Mouse (Mus musculus) neural tube, embryonic 14.5 days (tissue): ENCODE results near the gene Lipt1. TPM values are rescaled to one million over a fixed set of nuclear protein-coding genes. Genes with fewer than 3 reads are reported as not detected.

Experiments used
- ATAC-seq: fragments of 200-750 bp; cut with Nextera tagmentation; 2 replicates; pipeline ENCODE4 v1.8.0; 2017; ENCODE audit warnings: low read depth, mild to moderate bottlenecking, moderate TSS enrichment, moderate library complexity
- H3K27ac ChIP-seq: fragments of 300-500 bp; sonication (generic); 2 replicates; pipeline ENCODE4 v1.5.1; 2014; ENCODE audit warnings: low read depth, mild to moderate bottlenecking, control low read depth, low read length, moderate library complexity, mixed read lengths
- H3K27me3 ChIP-seq: fragments of 300-500 bp; sonication (generic); 2 replicates; pipeline ENCODE4 v1.6.1; 2014; ENCODE audit warnings: low read length; ENCODE audit not compliant: control insufficient read depth, insufficient read depth
- H3K36me3 ChIP-seq: fragments of 300-500 bp; sonication (generic); 2 replicates; pipeline ENCODE4 v1.6.1; 2014; ENCODE audit warnings: low read length, mixed read lengths; ENCODE audit not compliant: control insufficient read depth, insufficient read depth
- H3K4me1 ChIP-seq: fragments of 300-500 bp; sonication (generic); 2 replicates; pipeline ENCODE4 v1.6.1; 2014; ENCODE audit warnings: low read length; ENCODE audit not compliant: control insufficient read depth, insufficient read depth
- H3K4me2 ChIP-seq: fragments of 300-500 bp; sonication (generic); 2 replicates; pipeline ENCODE4 v1.6.1; 2014; ENCODE audit warnings: mild to moderate bottlenecking, low read depth, low read length, control low read depth
- H3K4me3 ChIP-seq: fragments of 300-500 bp; sonication (generic); 2 replicates; pipeline ENCODE4 v1.5.1; 2014; ENCODE audit warnings: low read depth, low read length, control low read depth, mixed read lengths
- H3K9ac ChIP-seq: fragments of 300-500 bp; sonication (generic); replicated peaks from 2 replicates; pipeline ENCODE4 v1.6.1; 2014; ENCODE audit warnings: low read depth, mild to moderate bottlenecking, control low read depth, low read length, mixed read lengths
- H3K9me3 ChIP-seq: fragments of 300-500 bp; sonication (generic); 2 replicates; pipeline ENCODE4 v1.6.1; 2016; ENCODE audit warnings: low read length; ENCODE audit not compliant: control insufficient read depth
- WGBS: fragments of 180-500 bp; shearing (Covaris S2); extraction: QIAGEN DNeasy Blood & Tissue Kit; methylation state at CpG from one replicate; pipeline ENCODE4 v1.1.7; 2014; 5-methylcytosine and 5-hydroxymethylcytosine counted together
- polyA plus RNA-seq: library from polyadenylated mRNA; unstranded; fragments of >200 nt; fragmentation: Nextera tagmentation; extraction: Ambion mirVana; gene quantifications from 2 replicates; pipeline ENCODE4 v1.2.1, GENCODE M21; 2014

Lipt1 gene
- 8.4 and 8.9 TPM in 2 replicates for polyA plus RNA-seq

- peaks cover 3% of the 10 kb centered on the region; the same call in 1 of the 2 replicates for H3K9me3 ChIP-seq
- H3K27me3 ChIP-seq: no peaks in the 10 kb centered on the region
- peak within 1 kb of the TSS; percentile 48 for H3K9ac ChIP-seq
- H3K4me2 ChIP-seq: peak within 1 kb of the TSS; percentile 68
- H3K27ac ChIP-seq: peak within 1 kb of the TSS; percentile 60
- peak; percentile 64; the same call in 1 of the 2 replicates for ATAC-seq
- WGBS: 7% methylated on average over 7 of the region's 7 CpGs
- 0 out of 2 replicates have a peak, but pooled peaks cover 3% of the 10 kb centered on the region for H3K4me1 ChIP-seq
- H3K36me3 ChIP-seq: 0 out of 2 replicates have a peak, but pooled peaks cover 6% of the 10 kb centered on the region
- peak within 1 kb of the TSS; percentile 40 for H3K4me3 ChIP-seq
These were observed at the start of gene Lipt1 for GRCm38 (mm10) chr1:37871704-37872103. Gene Lipt1, plus strand, starts transcription at chr1:37871738.

- peaks cover 4% of the 10 kb centered on the region for H3K36me3 ChIP-seq
- no peak overlapping the region for H3K4me3 ChIP-seq
- no peak overlapping the region for H3K27ac ChIP-seq
- H3K27me3 ChIP-seq: no peaks in the 10 kb centered on the region
- H3K4me2 ChIP-seq: no peak overlapping the region
- no peaks in the 10 kb centered on the region for H3K9me3 ChIP-seq
- no peak for ATAC-seq
- 41% methylated on average over 2 of the region's 2 CpGs for WGBS
- H3K9ac ChIP-seq: no peak overlapping the region
- no peaks in the 10 kb centered on the region for H3K4me1 ChIP-seq
These were observed 39.9 kb upstream of the Lipt1 start for GRCm38 (mm10) chr1:37831681-37832080.

GRCm38 (mm10) chr1:37846878-37847277 is 24.7 kb upstream of the Lipt1 start:
- Histone ChIP-seq H3K4me3 (no peak overlapping the region), H3K9me3 (no peaks in the 10 kb centered on the region), H3K27ac (no peak overlapping the region), H3K36me3 (no peaks in the 10 kb centered on the region), H3K27me3 (no peaks in the 10 kb centered on the region), H3K4me2 (no peak overlapping the region), H3K9ac (no peak overlapping the region), H3K4me1 (no peaks in the 10 kb centered on the region)
- 83% methylated on average over 8 of the region's 8 CpGs for WGBS
- no peak for ATAC-seq

- H3K36me3 ChIP-seq: no peaks in the 10 kb centered on the region
- no peak overlapping the region for H3K9ac ChIP-seq
- no peak overlapping the region for H3K27ac ChIP-seq
- 54% methylated on average over 2 of the region's 2 CpGs for WGBS
- H3K4me2 ChIP-seq: no peak overlapping the region
- H3K27me3 ChIP-seq: no peaks in the 10 kb centered on the region
- H3K4me1 ChIP-seq: no peaks in the 10 kb centered on the region
- no peaks in the 10 kb centered on the region for H3K9me3 ChIP-seq
- no peak for ATAC-seq
- H3K4me3 ChIP-seq: no peak overlapping the region
These were observed 20.8 kb upstream of the Lipt1 start for GRCm38 (mm10) chr1:37850696-37851095.

- Histone ChIP-seq H3K27ac (peak overlapping the region; percentile 82), H3K4me2 (peak overlapping the region; percentile 58), H3K36me3 (no peaks in the 10 kb centered on the region), H3K9me3 (no peaks in the 10 kb centered on the region), H3K4me1 (no peaks in the 10 kb centered on the region), H3K4me3 (peak overlapping the region; percentile 46), H3K27me3 (no peaks in the 10 kb centered on the region), H3K9ac (peak overlapping the region; percentile 60)
- ATAC-seq: peak; percentile 98
- WGBS: under 1% methylated on average over 78 of the region's 90 CpGs
These were observed 6.8 kb upstream of the Lipt1 start for GRCm38 (mm10) chr1:37864511-37865400.

- Histone ChIP-seq H3K36me3 (no peaks in the 10 kb centered on the region), H3K9ac (peak overlapping the region; percentile 60), H3K9me3 (no peaks in the 10 kb centered on the region), H3K4me3 (peak overlapping the region; percentile 46), H3K4me2 (peak overlapping the region; percentile 58), H3K4me1 (no peaks in the 10 kb centered on the region), H3K27me3 (no peaks in the 10 kb centered on the region), H3K27ac (peak overlapping the region; percentile 82)
- ATAC-seq: no peak
- 11% methylated on average over 23 of the region's 23 CpGs for WGBS
These were observed 5.9 kb upstream of the Lipt1 start for GRCm38 (mm10) chr1:37865401-37866215.

- no peak for ATAC-seq
- H3K4me3 ChIP-seq: peak within 1 kb of the TSS; percentile 46
- peak within 1 kb of the TSS; percentile 60 for H3K9ac ChIP-seq
- no peaks in the 10 kb centered on the region for H3K36me3 ChIP-seq
- H3K27ac ChIP-seq: peak within 1 kb of the TSS; percentile 82
- peak within 1 kb of the TSS; percentile 58 for H3K4me2 ChIP-seq
- H3K27me3 ChIP-seq: no peaks in the 10 kb centered on the region
- WGBS: 80% methylated on average over 6 of the region's 6 CpGs
- no peaks in the 10 kb centered on the region for H3K4me1 ChIP-seq
- H3K9me3 ChIP-seq: no peaks in the 10 kb centered on the region
These were observed 5.3 kb upstream of the Lipt1 start, which contains the start of gene Tsga10 for GRCm38 (mm10) chr1:37866286-37866685. Gene Tsga10, minus strand, starts transcription at chr1:37866429.

GRCm38 (mm10) chr1:37867056-37867455 is 4.5 kb upstream of the Lipt1 start:
- H3K4me2 ChIP-seq: no peak overlapping the region
- H3K9ac ChIP-seq: no peak overlapping the region
- H3K9me3 ChIP-seq: no peaks in the 10 kb centered on the region
- H3K27ac ChIP-seq: no peak overlapping the region
- WGBS: 78% methylated on average over 1 of the region's 1 CpGs
- H3K36me3 ChIP-seq: no peaks in the 10 kb centered on the region
- H3K27me3 ChIP-seq: no peaks in the 10 kb centered on the region
- H3K4me1 ChIP-seq: no peaks in the 10 kb centered on the region
- no peak for ATAC-seq
- no peak overlapping the region for H3K4me3 ChIP-seq
